Mouse (Mus musculus) brain, embryonic 18.5 days (tissue): ENCODE data around the gene Psen1.

Experiments used
- DNase-seq: peaks from one replicate; pipeline ENCODE4 v3.0.0-alpha.2; 2012; ENCODE audit warnings: low read depth, low spot score

The Psen1 gene

GRCm38 (mm10) chr12:83687934-83688315 lies at the start of gene Psen1:
Psen1 (plus strand) TSS chr12:83688152.
- peak; percentile 82 for DNase-seq

GRCm38 (mm10) chr12:83641233-83641632 lies 46.7 kb upstream of the Psen1 start:
- DNase-seq: no peak

- no peak for DNase-seq
These were observed 44.8 kb upstream of the Psen1 start for GRCm38 (mm10) chr12:83643116-83643515.

GRCm38 (mm10) chr12:83650346-83650745 lies 37.6 kb upstream of the Psen1 start:
- no peak for DNase-seq

- no peak for DNase-seq
These were observed 36.5 kb upstream of the Psen1 start for GRCm38 (mm10) chr12:83651414-83651813.

- DNase-seq: no peak
These were observed 2.5 kb upstream of the Psen1 start for GRCm38 (mm10) chr12:83685466-83685865.

- no peak for DNase-seq
These were observed 1.2 kb upstream of the Psen1 start for GRCm38 (mm10) chr12:83686575-83687350.

- peak; percentile 14 for DNase-seq
These were observed 549 bp downstream of the Psen1 start for GRCm38 (mm10) chr12:83688316-83689086.

GRCm38 (mm10) chr12:83689087-83689432 lies 1.1 kb downstream of the Psen1 start:
- DNase-seq: no peak

- no peak for DNase-seq
These were observed 6.1 kb downstream of the Psen1 start for GRCm38 (mm10) chr12:83694011-83694410.

- DNase-seq: no peak
These were observed 6.7 kb downstream of the Psen1 start for GRCm38 (mm10) chr12:83694669-83695068.

GRCm38 (mm10) chr12:83698637-83699036 lies 10.7 kb downstream of the Psen1 start:
- no peak for DNase-seq

GRCm38 (mm10) chr12:83701608-83702007 lies 13.7 kb downstream of the Psen1 start:
- no peak for DNase-seq

- no peak for DNase-seq
These were observed 14.8 kb downstream of the Psen1 start for GRCm38 (mm10) chr12:83702796-83703195.

- no peak for DNase-seq
These were observed 19.0 kb downstream of the Psen1 start for GRCm38 (mm10) chr12:83706951-83707350.

- DNase-seq: no peak
These were observed 20.5 kb downstream of the Psen1 start for GRCm38 (mm10) chr12:83708160-83709092.

GRCm38 (mm10) chr12:83709934-83710333 lies 22.0 kb downstream of the Psen1 start:
- DNase-seq: no peak

- peak; percentile 49 for DNase-seq
These were observed 25.8 kb downstream of the Psen1 start for GRCm38 (mm10) chr12:83713749-83714148.

GRCm38 (mm10) chr12:83716416-83717184 lies 28.6 kb downstream of the Psen1 start:
- no peak for DNase-seq

- no peak for DNase-seq
These were observed 31.5 kb downstream of the Psen1 start for GRCm38 (mm10) chr12:83719431-83719830.

- DNase-seq: no peak
These were observed 33.3 kb downstream of the Psen1 start for GRCm38 (mm10) chr12:83721281-83721680.
